In genomic region chr2:164188722-164189121, GRCm38 (mm10) we compare ENCODE assay signal across 1 mouse cellular context.
TF ChIP-seq lines count a peak whose summit lies in the region.

No protein-coding gene starts in this region.

TF ChIP-seq in CH12.LX, 34 proteins besides CTCF, POLR2A, EP300 and RAD21 (continued from another document):
- TF ChIP-seq SMC3 (IDR thresholded peaks at IDR 0.05; ENCODE audit: low read depth, low read length), result peak; percentile 75
- TF ChIP-seq JUND (conservative IDR thresholded peaks at IDR 0.05; ENCODE audit: low read depth, low read length), result no peak
- TF ChIP-seq NELFE (IDR thresholded peaks at IDR 0.05; ENCODE audit: low read depth, low read length), result no peak
